Mouse (Mus musculus) brain, embryonic 14.5 days (tissue): Measurements from ENCODE around the gene Gm8439. TPM values are rescaled to one million over a fixed set of nuclear protein-coding genes. Genes with fewer than 3 reads are reported as not detected.
A peak's percentile ranks its signal among the peaks of the same experiment; 100 is the strongest.
"Not testable (repeated sequence)": the region's sequence is repeated elsewhere in the genome, so short reads cannot be mapped to it uniquely, and the experiment has no call there.

Experiments used
- DNase-seq: peaks from one replicate; pipeline ENCODE4 v3.0.0-alpha.2; 2011; ENCODE audit warnings: low read depth
- CTCF ChIP-seq: fragments of 200-500 bp; IDR thresholded peaks from 2 replicates; pipeline ENCODE4 v1.5.1; 2012; ENCODE audit warnings: inconsistent platforms, mild to moderate bottlenecking, moderate library complexity, borderline replicate concordance; ENCODE audit not compliant: insufficient read depth, insufficient read length; ENCODE audit errors: extremely low read depth
- POLR2A ChIP-seq: fragments of 200-500 bp; IDR thresholded peaks from 2 replicates; pipeline ENCODE4 v1.6.1; 2012; ENCODE audit warnings: mild to moderate bottlenecking, inconsistent platforms, borderline replicate concordance; ENCODE audit not compliant: poor library complexity, insufficient read depth, insufficient read length, severe bottlenecking; ENCODE audit errors: extremely low read depth
- polyA plus RNA-seq: library from polyadenylated mRNA; depleted of rRNA; stranded (reverse); fragments of >200 nt; gene quantifications from 2 replicates; pipeline ENCODE4 v1.2.3, GENCODE M21; 2012

The Gm8439 gene
- polyA plus RNA-seq, 1 experiment = not detected

GRCm38 (mm10) chr4:120581711-120582110, 6.8 kb upstream of the Gm8439 start:
- TF ChIP-seq CTCF (no peak), POLR2A (no peak)
- no peak for DNase-seq

- no peak for TF ChIP-seq POLR2A
- no peak for TF ChIP-seq CTCF
- DNase-seq = peak; percentile 74
These were observed 1.6 kb upstream of the Gm8439 start for GRCm38 (mm10) chr4:120586986-120587385.

GRCm38 (mm10) chr4:120589070-120589469, 525 bp downstream of the Gm8439 start:
- TF ChIP-seq POLR2A = no peak
- TF ChIP-seq CTCF = no peak
- no peak for DNase-seq

- TF ChIP-seq POLR2A = no peak
- TF ChIP-seq CTCF = peak; percentile 89
- peak; percentile 91 for DNase-seq
These were observed 1.4 kb downstream of the Gm8439 start for GRCm38 (mm10) chr4:120589815-120590422.

GRCm38 (mm10) chr4:120590973-120591372, 2.4 kb downstream of the Gm8439 start:
- DNase-seq = no peak

GRCm38 (mm10) chr4:120596210-120596609, 7.7 kb downstream of the Gm8439 start:
- not testable (repeated sequence) for DNase-seq

More at GRCm38 (mm10) chr4:120590973-120591372, 2.4 kb downstream of the Gm8439 start:
- TF ChIP-seq POLR2A (no peak), CTCF (no peak)

- TF ChIP-seq CTCF = no peak
- no peak for TF ChIP-seq POLR2A
- peak; percentile 41 for DNase-seq
These were observed 10.4 kb downstream of the Gm8439 start for GRCm38 (mm10) chr4:120598922-120599321.

GRCm38 (mm10) chr4:120601774-120602173, 13.2 kb downstream of the Gm8439 start:
- no peak for DNase-seq
- no peak for TF ChIP-seq CTCF
- TF ChIP-seq POLR2A = no peak

- no peak for DNase-seq
- TF ChIP-seq CTCF (no peak), POLR2A (no peak)
These were observed 14.1 kb downstream of the Gm8439 start for GRCm38 (mm10) chr4:120602669-120603068.

GRCm38 (mm10) chr4:120606941-120607340, 18.4 kb downstream of the Gm8439 start:
- TF ChIP-seq POLR2A (no peak), CTCF (no peak)
- DNase-seq = peak; percentile 32

GRCm38 (mm10) chr4:120611005-120611404, 22.5 kb downstream of the Gm8439 start:
- no peak for DNase-seq
- TF ChIP-seq CTCF (no peak), POLR2A (no peak)

GRCm38 (mm10) chr4:120612304-120613080, 23.9 kb downstream of the Gm8439 start:
- DNase-seq = peak; percentile 36
- no peak for TF ChIP-seq CTCF
- TF ChIP-seq POLR2A = no peak
